Mouse (Mus musculus): ENCODE measurements around the gene Slc27a2. TPM values are rescaled to one million over a fixed set of nuclear protein-coding genes. Genes with fewer than 3 reads are reported as not detected.
"Not testable (repeated sequence)": the region's sequence is repeated elsewhere in the genome, so short reads cannot be mapped to it uniquely, and the experiment has no call there.

Gene Slc27a2
- total and polyA plus RNA-seq, 2 experiments from 2014 or later = 8.2 to 9.8 TPM

DNA sequence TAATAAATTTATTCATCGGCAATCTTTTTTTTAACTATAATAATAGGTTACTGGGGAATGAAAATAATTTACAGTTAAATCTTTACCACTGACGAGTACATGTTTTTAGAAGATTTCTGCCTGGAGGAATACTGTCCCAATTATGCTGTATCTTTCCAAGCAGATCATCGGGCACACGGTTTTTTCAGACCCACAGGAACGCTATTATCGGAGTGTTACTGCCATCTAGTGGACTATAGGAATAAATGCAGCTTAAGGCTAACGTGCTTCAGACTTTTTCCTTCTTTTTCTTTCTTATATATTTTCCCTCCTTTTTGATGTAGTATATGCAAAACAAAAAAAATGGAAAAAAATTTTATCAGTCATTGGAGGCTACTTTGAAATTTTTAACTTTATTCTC lies 31.4 kb upstream of the Slc27a2 start:
- Histone ChIP-seq H3K4me3 (ENCODE audit: low read length) (no peak overlapping the region), H3K36me3 (ENCODE audit: insufficient read depth, low read length) (no peaks in the 10 kb centered on the region), H3K9ac (replicated peaks; ENCODE audit: low read length) (no peak overlapping the region), H3K4me1 (ENCODE audit: insufficient read depth, low read length) (no peaks in the 10 kb centered on the region), H3K4me2 (ENCODE audit: low read depth, low read length) (no peak overlapping the region), H3K27ac (no peak overlapping the region), H3K27me3 (ENCODE audit: insufficient read depth, low read length) (no peaks in the 10 kb centered on the region), H3K9me3 (ENCODE audit: low read length) (no peaks in the 10 kb centered on the region)
- ATAC-seq (peak; percentile 62; the same call in 1 of the 2 replicates), DNase-seq (ENCODE audit: low spot score) (peak; percentile 79)
- 12% methylated on average over 7 of the region's 7 CpGs for WGBS
- TF ChIP-seq CTCF (IDR thresholded peaks at IDR 0.05; ENCODE audit: low read depth) = peak; percentile 85

DNA sequence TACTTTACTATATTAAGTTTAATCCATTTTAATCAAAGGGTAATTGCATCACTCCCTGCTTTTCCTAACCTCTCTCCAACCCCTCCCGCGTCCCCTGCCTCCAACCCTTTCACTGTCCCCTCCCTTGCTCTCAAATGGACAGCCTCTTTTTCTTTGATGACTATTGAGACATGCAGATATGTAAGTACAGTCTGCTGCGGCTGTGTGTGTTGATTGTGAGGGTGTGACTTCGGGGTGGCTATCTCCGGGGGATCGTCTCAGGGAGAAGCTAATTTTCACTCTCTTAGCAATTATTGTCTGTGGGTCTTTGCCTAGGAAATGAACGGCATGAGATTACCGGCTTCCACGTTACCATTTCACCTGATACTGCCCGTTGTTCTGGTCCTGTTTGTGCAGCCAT lies 30.7 kb upstream of the Slc27a2 start:
- H3K4me1 ChIP-seq (ENCODE audit: insufficient read depth, low read length) = no peaks in the 10 kb centered on the region
- H3K9ac ChIP-seq (replicated peaks; ENCODE audit: low read length) = no peak overlapping the region
- no peak for ATAC-seq
- H3K27ac ChIP-seq = no peak overlapping the region
- H3K27me3 ChIP-seq (ENCODE audit: insufficient read depth, low read length) = no peaks in the 10 kb centered on the region
- no peak for DNase-seq (ENCODE audit: low spot score)
- no peak for TF ChIP-seq CTCF (IDR thresholded peaks at IDR 0.05; ENCODE audit: low read depth)
- H3K9me3 ChIP-seq (ENCODE audit: low read length) = no peaks in the 10 kb centered on the region
- H3K4me2 ChIP-seq (ENCODE audit: low read depth, low read length) = no peak overlapping the region
- no peaks in the 10 kb centered on the region for H3K36me3 ChIP-seq (ENCODE audit: insufficient read depth, low read length)
- H3K4me3 ChIP-seq (ENCODE audit: low read length) = no peak overlapping the region
- 81% methylated on average over 10 of the region's 10 CpGs for WGBS

DNA sequence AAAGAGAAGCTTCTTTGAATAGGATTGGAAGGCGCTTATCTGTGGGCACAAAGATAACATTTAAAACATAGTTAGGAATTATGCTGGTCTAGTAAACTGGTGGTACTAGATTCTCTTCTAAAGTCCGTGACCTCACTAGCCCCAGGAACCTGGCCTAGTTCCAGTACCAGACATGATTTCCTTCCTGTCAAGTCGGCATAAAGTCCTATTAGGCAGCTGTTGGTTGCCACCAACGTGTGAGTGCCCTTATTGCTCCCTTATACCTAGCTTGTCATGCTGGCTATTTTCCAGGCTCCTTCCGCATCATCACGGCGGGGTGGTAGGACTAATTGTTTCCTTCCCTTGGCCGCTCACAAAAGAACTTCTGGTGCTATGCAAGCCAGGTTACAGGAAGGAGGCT lies 30.2 kb upstream of the Slc27a2 start:
- H3K27ac ChIP-seq = no peak overlapping the region
- 49% methylated on average over 8 of the region's 8 CpGs for WGBS
- no peaks in the 10 kb centered on the region for H3K27me3 ChIP-seq (ENCODE audit: insufficient read depth, low read length)
- no peak for TF ChIP-seq CTCF (IDR thresholded peaks at IDR 0.05; ENCODE audit: low read depth)
- H3K4me2 ChIP-seq (ENCODE audit: low read depth, low read length) = no peak overlapping the region
- ATAC-seq = no peak
- H3K4me3 ChIP-seq (ENCODE audit: low read length) = no peak overlapping the region
- no peak overlapping the region for H3K9ac ChIP-seq (replicated peaks; ENCODE audit: low read length)
- H3K36me3 ChIP-seq (ENCODE audit: insufficient read depth, low read length) = no peaks in the 10 kb centered on the region
- no peak for DNase-seq (ENCODE audit: low spot score)
- no peaks in the 10 kb centered on the region for H3K4me1 ChIP-seq (ENCODE audit: insufficient read depth, low read length)
- no peaks in the 10 kb centered on the region for H3K9me3 ChIP-seq (ENCODE audit: low read length)

DNA sequence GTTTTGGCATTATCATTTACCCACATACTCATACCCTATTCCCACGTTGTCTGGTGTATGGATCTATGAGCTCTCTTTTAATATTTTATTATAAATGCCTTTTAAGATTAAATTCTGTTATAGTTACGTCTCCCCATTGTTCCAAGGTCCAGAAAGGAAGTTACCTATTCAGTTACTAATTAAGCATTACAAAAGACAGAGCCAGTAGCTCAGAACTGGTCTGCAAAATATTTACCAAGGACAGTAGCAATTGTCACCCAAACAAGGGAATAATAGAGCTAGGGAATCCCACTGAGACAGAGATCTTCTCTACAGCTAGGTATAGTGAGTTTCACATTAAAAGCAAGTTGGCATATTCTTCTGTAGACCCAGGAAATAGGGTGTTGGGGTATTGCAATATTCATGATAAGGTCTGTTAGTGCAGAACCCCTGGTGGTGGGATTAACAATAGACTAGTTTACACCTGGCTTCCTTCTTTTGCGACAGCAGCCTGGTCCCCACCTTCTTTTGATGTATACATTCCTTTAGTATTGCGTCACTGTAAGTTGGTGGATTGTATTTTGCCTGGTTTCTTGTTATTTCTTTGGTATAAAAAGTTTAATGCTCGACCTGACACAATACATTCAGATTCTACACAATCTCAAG lies 29.0 kb upstream of the Slc27a2 start:
- not testable (repeated sequence) for H3K27ac ChIP-seq; H3K4me2 ChIP-seq (ENCODE audit: low read depth, low read length); H3K9me3 ChIP-seq (ENCODE audit: low read length); H3K9ac ChIP-seq (replicated peaks; ENCODE audit: low read length); H3K4me1 ChIP-seq (ENCODE audit: insufficient read depth, low read length); H3K36me3 ChIP-seq (ENCODE audit: insufficient read depth, low read length); H3K27me3 ChIP-seq (ENCODE audit: insufficient read depth, low read length); H3K4me3 ChIP-seq (ENCODE audit: low read length); DNase-seq (ENCODE audit: low spot score); ATAC-seq
- WGBS = 59% methylated on average over 5 of the region's 5 CpGs

DNA sequence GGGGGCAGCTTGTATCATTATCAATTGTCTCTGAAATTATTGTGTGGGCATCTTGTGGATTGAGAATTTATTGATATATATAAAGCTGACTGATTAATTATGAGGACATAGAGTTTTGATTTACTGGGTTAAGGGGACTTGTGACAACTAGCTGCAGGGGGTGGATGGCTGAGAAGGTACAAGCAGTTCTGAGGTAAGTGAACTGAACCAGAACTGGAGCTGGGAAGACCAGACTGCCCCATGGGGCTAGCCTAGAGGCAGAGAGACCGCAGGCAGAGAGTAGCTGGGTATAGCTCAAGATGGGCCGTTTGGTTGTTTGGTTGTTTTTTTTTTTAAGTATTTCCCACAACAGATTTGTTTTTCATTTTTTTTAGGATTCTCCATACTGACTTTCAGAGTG lies 27.9 kb upstream of the Slc27a2 start:
- Histone ChIP-seq H3K4me2 (ENCODE audit: low read depth, low read length) (no peak overlapping the region), H3K27ac (no peak overlapping the region), H3K27me3 (ENCODE audit: insufficient read depth, low read length) (no peaks in the 10 kb centered on the region), H3K9ac (replicated peaks; ENCODE audit: low read length) (no peak overlapping the region), H3K36me3 (ENCODE audit: insufficient read depth, low read length) (no peaks in the 10 kb centered on the region), H3K4me3 (ENCODE audit: low read length) (no peak overlapping the region), H3K4me1 (ENCODE audit: insufficient read depth, low read length) (no peaks in the 10 kb centered on the region), H3K9me3 (ENCODE audit: low read length) (no peaks in the 10 kb centered on the region)
- ATAC-seq (no peak), DNase-seq (ENCODE audit: low spot score) (no peak)
- WGBS = 80% methylated on average over 2 of the region's 2 CpGs
- no peak for TF ChIP-seq CTCF (IDR thresholded peaks at IDR 0.05; ENCODE audit: low read depth)

DNA sequence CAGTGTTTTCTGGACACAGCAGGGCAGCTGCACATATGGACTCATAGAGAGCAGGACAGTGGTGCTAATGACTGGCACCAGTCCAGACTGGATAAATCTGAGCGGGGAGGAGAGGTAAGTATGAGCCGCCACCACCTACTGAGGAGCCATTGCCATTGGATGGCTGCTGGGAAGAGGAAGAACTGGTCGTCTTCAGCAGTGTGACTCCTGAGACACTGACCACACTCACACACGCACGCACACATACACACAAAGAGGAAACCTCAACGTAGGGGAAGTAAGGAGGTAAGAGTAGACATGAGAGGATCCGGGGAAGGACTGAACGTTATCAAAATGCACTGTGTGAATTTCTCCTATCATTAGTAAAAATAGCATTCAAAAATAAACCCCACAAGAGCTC lies 24.7 kb upstream of the Slc27a2 start:
- TF ChIP-seq CTCF (IDR thresholded peaks at IDR 0.05; ENCODE audit: low read depth) = no peak
- DNase-seq (ENCODE audit: low spot score) (no peak), ATAC-seq (no peak)
- no peaks in the 10 kb centered on the region for H3K27me3 ChIP-seq (ENCODE audit: insufficient read depth, low read length)
- H3K9ac ChIP-seq (replicated peaks; ENCODE audit: low read length) = no peak overlapping the region
- H3K27ac ChIP-seq = no peak overlapping the region
- WGBS = 87% methylated on average over 8 of the region's 8 CpGs
- no peak overlapping the region for H3K4me2 ChIP-seq (ENCODE audit: low read depth, low read length)
- no peak overlapping the region for H3K4me3 ChIP-seq (ENCODE audit: low read length)
- H3K36me3 ChIP-seq (ENCODE audit: insufficient read depth, low read length) = no peaks in the 10 kb centered on the region
- H3K9me3 ChIP-seq (ENCODE audit: low read length) = no peaks in the 10 kb centered on the region
- no peaks in the 10 kb centered on the region for H3K4me1 ChIP-seq (ENCODE audit: insufficient read depth, low read length)

DNA sequence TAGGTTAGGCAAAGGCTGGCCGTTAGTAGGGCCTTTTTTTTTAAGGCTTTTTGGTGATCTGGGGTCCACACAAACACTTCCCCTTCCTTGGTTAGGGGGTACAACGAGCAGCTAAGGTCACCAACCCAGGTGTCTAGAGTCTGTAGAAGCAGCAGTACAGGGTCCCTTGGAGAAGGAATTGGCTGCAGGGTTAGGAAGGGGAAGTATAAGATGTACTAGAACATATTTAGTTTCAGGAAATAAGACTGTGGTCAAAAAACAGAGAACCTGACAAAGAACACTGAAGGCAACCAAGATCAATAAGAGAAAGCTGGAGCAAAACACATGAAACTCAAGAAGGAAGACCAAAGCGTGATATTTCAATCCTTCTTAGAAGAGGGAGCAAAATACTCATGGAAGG lies 21.6 kb upstream of the Slc27a2 start:
- TF ChIP-seq CTCF (IDR thresholded peaks at IDR 0.05; ENCODE audit: low read depth) = no peak
- Histone ChIP-seq H3K9ac (replicated peaks; ENCODE audit: low read length) (no peak overlapping the region), H3K4me2 (ENCODE audit: low read depth, low read length) (no peak overlapping the region), H3K36me3 (ENCODE audit: insufficient read depth, low read length) (no peaks in the 10 kb centered on the region), H3K27me3 (ENCODE audit: insufficient read depth, low read length) (no peaks in the 10 kb centered on the region), H3K4me1 (ENCODE audit: insufficient read depth, low read length) (no peaks in the 10 kb centered on the region), H3K4me3 (ENCODE audit: low read length) (no peak overlapping the region), H3K9me3 (ENCODE audit: low read length) (no peaks in the 10 kb centered on the region), H3K27ac (no peak overlapping the region)
- DNase-seq (ENCODE audit: low spot score) = no peak
- ATAC-seq = no peak
- WGBS = 80% methylated on average over 3 of the region's 3 CpGs

Measured in hindbrain, postnatal 0 days (tissue).